Mouse (Mus musculus): ENCODE results near the gene Sec23a. TPM values are rescaled to one million over a fixed set of nuclear protein-coding genes. Genes with fewer than 3 reads are reported as not detected.
"Not testable (repeated sequence)": the region's sequence is repeated elsewhere in the genome, so short reads cannot be mapped to it uniquely, and the experiment has no call there.

The Sec23a gene
- polyA plus RNA-seq, 1 experiment from 2014 or later, result 62.2 TPM

GRCm38 (mm10) chr12:59039162-59039970, 27.5 kb upstream of the Sec23a start:
- Histone ChIP-seq H3K4me1 (peaks cover 3% of the 10 kb centered on the region; the same call in 1 of the 2 replicates), H3K36me3 (peaks cover 29% of the 10 kb centered on the region), H3K27me3 (ENCODE audit: low read depth, poor library complexity, severe bottlenecking) (no peaks in the 10 kb centered on the region), H3K4me3 (peak overlapping the region; percentile 43), H3K9me3 (replicated peaks) (no peaks in the 10 kb centered on the region), H3K27ac (replicated peaks) (peak overlapping the region; percentile 94)
- WGBS, result 68% methylated on average over 10 of the region's 10 CpGs
- DNase-seq (ENCODE audit: low spot score), result no peak

- Histone ChIP-seq H3K27ac (replicated peaks) (no peak overlapping the region), H3K4me1 (no peaks in the 10 kb centered on the region), H3K36me3 (peaks cover 21% of the 10 kb centered on the region), H3K4me3 (no peak overlapping the region), H3K9me3 (replicated peaks) (no peaks in the 10 kb centered on the region), H3K27me3 (ENCODE audit: low read depth, poor library complexity, severe bottlenecking) (no peaks in the 10 kb centered on the region)
- WGBS, result 64% methylated on average over 5 of the region's 5 CpGs
- no peak for DNase-seq (ENCODE audit: low spot score)
Measured at GRCm38 (mm10) chr12:59032101-59032500, 20.3 kb upstream of the Sec23a start.

- Histone ChIP-seq H3K36me3 (peaks cover 94% of the 10 kb centered on the region), H3K27me3 (ENCODE audit: low read depth, poor library complexity, severe bottlenecking) (no peaks in the 10 kb centered on the region), H3K4me3 (no peak overlapping the region), H3K27ac (replicated peaks) (no peak overlapping the region), H3K9me3 (replicated peaks) (no peaks in the 10 kb centered on the region), H3K4me1 (no peaks in the 10 kb centered on the region)
- DNase-seq (ENCODE audit: low spot score), result no peak
- WGBS, result 92% methylated on average over 4 of the region's 4 CpGs
Measured at GRCm38 (mm10) chr12:59021306-59021705, 9.5 kb upstream of the Sec23a start.

- WGBS, result 90% methylated on average over 2 of the region's 2 CpGs
- DNase-seq (ENCODE audit: low spot score), result no peak
- Histone ChIP-seq H3K27ac (replicated peaks) (no peak overlapping the region), H3K36me3 (peaks cover 90% of the 10 kb centered on the region), H3K9me3 (replicated peaks) (no peaks in the 10 kb centered on the region), H3K4me3 (no peak overlapping the region), H3K27me3 (ENCODE audit: low read depth, poor library complexity, severe bottlenecking) (no peaks in the 10 kb centered on the region), H3K4me1 (no peaks in the 10 kb centered on the region)
Measured at GRCm38 (mm10) chr12:59019891-59020290, 8.1 kb upstream of the Sec23a start.

- WGBS, result 86% methylated on average over 8 of the region's 8 CpGs
- Histone ChIP-seq H3K36me3 (peaks cover 78% of the 10 kb centered on the region), H3K9me3 (replicated peaks) (no peaks in the 10 kb centered on the region), H3K4me1 (peaks cover 5% of the 10 kb centered on the region), H3K4me3 (no peak overlapping the region), H3K27ac (replicated peaks) (no peak overlapping the region), H3K27me3 (ENCODE audit: low read depth, poor library complexity, severe bottlenecking) (no peaks in the 10 kb centered on the region)
- DNase-seq (ENCODE audit: low spot score), result no peak
Measured at GRCm38 (mm10) chr12:59017970-59018369, 6.2 kb upstream of the Sec23a start.

- DNase-seq (ENCODE audit: low spot score), result peak; percentile 89
- peak within 1 kb of the TSS; percentile 91 for H3K27ac ChIP-seq (replicated peaks)
- peak within 1 kb of the TSS; percentile 88 for H3K4me3 ChIP-seq
Measured at GRCm38 (mm10) chr12:59013234-59013633, 1.4 kb upstream of the Sec23a start, which contains the start of gene Gemin2. TSS of gene Gemin2 (plus strand) at chr12:59013393.

GRCm38 (mm10) chr12:59012710-59013091, 884 bp upstream of the Sec23a start:
- peak; percentile 13 for DNase-seq (ENCODE audit: low spot score)
- WGBS, result 2% methylated on average over 7 of the region's 7 CpGs
- H3K27ac ChIP-seq (replicated peaks), result peak overlapping the region; percentile 91

More at GRCm38 (mm10) chr12:59013234-59013633, 1.4 kb upstream of the Sec23a start, which contains the start of gene Gemin2:
- Histone ChIP-seq H3K36me3 (peaks cover 30% of the 10 kb centered on the region), H3K27me3 (ENCODE audit: low read depth, poor library complexity, severe bottlenecking) (no peaks in the 10 kb centered on the region), H3K9me3 (replicated peaks) (no peaks in the 10 kb centered on the region), H3K4me1 (peaks cover 25% of the 10 kb centered on the region)
- under 1% methylated on average over 28 of the region's 28 CpGs for WGBS

GRCm38 (mm10) chr12:59011275-59011843, 458 bp downstream of the Sec23a start:
- Histone ChIP-seq H3K9me3 (replicated peaks) (no peaks in the 10 kb centered on the region), H3K4me1 (peaks cover 25% of the 10 kb centered on the region), H3K4me3 (peak overlapping the region; percentile 88), H3K27ac (replicated peaks) (peak overlapping the region; percentile 91), H3K27me3 (ENCODE audit: low read depth, poor library complexity, severe bottlenecking) (no peaks in the 10 kb centered on the region), H3K36me3 (peaks cover 22% of the 10 kb centered on the region)
- no peak for DNase-seq (ENCODE audit: low spot score)
- under 1% methylated on average over 25 of the region's 25 CpGs for WGBS

More at GRCm38 (mm10) chr12:59012710-59013091, 884 bp upstream of the Sec23a start:
- Histone ChIP-seq H3K27me3 (ENCODE audit: low read depth, poor library complexity, severe bottlenecking) (no peaks in the 10 kb centered on the region), H3K4me3 (peak overlapping the region; percentile 88), H3K36me3 (peaks cover 25% of the 10 kb centered on the region), H3K4me1 (peaks cover 25% of the 10 kb centered on the region), H3K9me3 (replicated peaks) (no peaks in the 10 kb centered on the region)

GRCm38 (mm10) chr12:59010482-59010881, 1.3 kb downstream of the Sec23a start:
- WGBS, result 82% methylated on average over 2 of the region's 2 CpGs
- Histone ChIP-seq H3K27me3 (ENCODE audit: low read depth, poor library complexity, severe bottlenecking) (no peaks in the 10 kb centered on the region), H3K9me3 (replicated peaks) (no peaks in the 10 kb centered on the region), H3K4me1 (peaks cover 25% of the 10 kb centered on the region), H3K4me3 (peak overlapping the region; percentile 88), H3K36me3 (peaks cover 24% of the 10 kb centered on the region), H3K27ac (replicated peaks) (no peak overlapping the region)
- DNase-seq (ENCODE audit: low spot score), result no peak

GRCm38 (mm10) chr12:58985766-58986165, 26.1 kb downstream of the Sec23a start:
- no peaks in the 10 kb centered on the region for H3K27me3 ChIP-seq (ENCODE audit: low read depth, poor library complexity, severe bottlenecking)
- WGBS, result 96% methylated on average over 3 of the region's 3 CpGs
- no peak for DNase-seq (ENCODE audit: low spot score)
- H3K4me1 ChIP-seq, result no peaks in the 10 kb centered on the region
- no peak overlapping the region for H3K27ac ChIP-seq (replicated peaks)
- no peak overlapping the region for H3K4me3 ChIP-seq
- H3K36me3 ChIP-seq, result peaks cover 92% of the 10 kb centered on the region
- H3K9me3 ChIP-seq (replicated peaks), result no peaks in the 10 kb centered on the region

- not testable (repeated sequence) for H3K4me3 ChIP-seq; DNase-seq (ENCODE audit: low spot score); H3K27me3 ChIP-seq (ENCODE audit: low read depth, poor library complexity, severe bottlenecking); H3K27ac ChIP-seq (replicated peaks); H3K4me1 ChIP-seq; H3K9me3 ChIP-seq (replicated peaks)
- WGBS, result 81% methylated on average over 6 of the region's 6 CpGs
- peaks cover 80% of the 10 kb centered on the region for H3K36me3 ChIP-seq
Measured at GRCm38 (mm10) chr12:58981178-58981661, 30.6 kb downstream of the Sec23a start.

- H3K4me3 ChIP-seq, result no peak overlapping the region
- WGBS, result 78% methylated on average over 2 of the region's 2 CpGs
- H3K9me3 ChIP-seq (replicated peaks), result no peaks in the 10 kb centered on the region
- H3K27me3 ChIP-seq (ENCODE audit: low read depth, poor library complexity, severe bottlenecking), result no peaks in the 10 kb centered on the region
- H3K36me3 ChIP-seq, result peaks cover 70% of the 10 kb centered on the region
- no peak overlapping the region for H3K27ac ChIP-seq (replicated peaks)
- no peaks in the 10 kb centered on the region for H3K4me1 ChIP-seq
- no peak for DNase-seq (ENCODE audit: low spot score)
Measured at GRCm38 (mm10) chr12:58976966-58977365, 34.9 kb downstream of the Sec23a start.

- peaks cover 52% of the 10 kb centered on the region for H3K36me3 ChIP-seq
- DNase-seq (ENCODE audit: low spot score), result no peak
- WGBS, result 73% methylated on average over 4 of the region's 4 CpGs
Measured at GRCm38 (mm10) chr12:58964583-58964982, 47.2 kb downstream of the Sec23a start.

More at GRCm38 (mm10) chr12:58964583-58964982, 47.2 kb downstream of the Sec23a start:
- Histone ChIP-seq H3K9me3 (replicated peaks) (no peaks in the 10 kb centered on the region), H3K27me3 (ENCODE audit: low read depth, poor library complexity, severe bottlenecking) (no peaks in the 10 kb centered on the region), H3K4me1 (no peaks in the 10 kb centered on the region), H3K4me3 (no peak overlapping the region), H3K27ac (replicated peaks) (no peak overlapping the region)
